Mouse (Mus musculus): ENCODE measurements around the gene Atg9a. TPM values are rescaled to one million over a fixed set of nuclear protein-coding genes. Genes with fewer than 3 reads are reported as not detected.

The Atg9a gene
- polyA plus RNA-seq, 1 experiment from 2014 or later = 18.8 TPM

GRCm38 (mm10) chr1:75211141-75211708 is 19.2 kb upstream of the Atg9a start:
- Histone ChIP-seq H3K27ac (ENCODE audit: low read depth, low read length) (no peak overlapping the region), H3K4me3 (ENCODE audit: low read depth, low read length) (peak overlapping the region; percentile 99), H3K4me2 (peak overlapping the region; percentile 95), H3K36me3 (ENCODE audit: control insufficient read depth, insufficient read depth, low read length) (peaks cover 4% of the 10 kb centered on the region; the same call in 1 of the 2 replicates), H3K9me3 (ENCODE audit: control insufficient read depth, low read length) (no peaks in the 10 kb centered on the region), H3K4me1 (ENCODE audit: control insufficient read depth, insufficient read depth, low read length) (peaks cover 20% of the 10 kb centered on the region), H3K9ac (ENCODE audit: low read length) (peak overlapping the region; percentile 95), H3K27me3 (ENCODE audit: control insufficient read depth, insufficient read depth, low read length) (peaks cover 2% of the 10 kb centered on the region; the same call in 1 of the 2 replicates)
- ATAC-seq (ENCODE audit: low FRiP score) (peak; percentile 26; the same call in 1 of the 2 replicates), DNase-seq (ENCODE audit: low spot score, missing footprints) (no peak)
- WGBS = 12% methylated on average over 17 of the region's 17 CpGs

- H3K27ac ChIP-seq (ENCODE audit: low read depth, low read length) = no peak within 1 kb of the TSS
Measured at GRCm38 (mm10) chr1:75210136-75211087, 18.4 kb upstream of the Atg9a start, which contains the start of the genes Glb1l and Stk16. Glb1l (minus strand) TSS chr1:75210813. Stk16 (plus strand) TSS chr1:75210838.

GRCm38 (mm10) chr1:75208967-75209678 is 17.1 kb upstream of the Atg9a start:
- 14% methylated on average over 34 of the region's 34 CpGs for WGBS
- no peaks in the 10 kb centered on the region; the same call in 1 of the 2 replicates for H3K36me3 ChIP-seq (ENCODE audit: control insufficient read depth, insufficient read depth, low read length)
- H3K27me3 ChIP-seq (ENCODE audit: control insufficient read depth, insufficient read depth, low read length) = peaks cover 2% of the 10 kb centered on the region; the same call in 1 of the 2 replicates
- peak overlapping the region; percentile 62 for H3K9ac ChIP-seq (ENCODE audit: low read length)
- H3K27ac ChIP-seq (ENCODE audit: low read depth, low read length) = no peak overlapping the region
- peak overlapping the region; percentile 59 for H3K4me2 ChIP-seq
- no peak for ATAC-seq (ENCODE audit: low FRiP score)
- peaks cover 20% of the 10 kb centered on the region for H3K4me1 ChIP-seq (ENCODE audit: control insufficient read depth, insufficient read depth, low read length)
- peak overlapping the region; percentile 30 for H3K4me3 ChIP-seq (ENCODE audit: low read depth, low read length)
- DNase-seq (ENCODE audit: low spot score, missing footprints) = no peak
- no peaks in the 10 kb centered on the region for H3K9me3 ChIP-seq (ENCODE audit: control insufficient read depth, low read length)

More at GRCm38 (mm10) chr1:75210136-75211087, 18.4 kb upstream of the Atg9a start, which contains the start of the genes Glb1l and Stk16:
- peak within 1 kb of the TSS; percentile 95 for H3K4me2 ChIP-seq
- peak within 1 kb of the TSS; percentile 99 for H3K4me3 ChIP-seq (ENCODE audit: low read depth, low read length)
- DNase-seq (ENCODE audit: low spot score, missing footprints) (peak; percentile 99), ATAC-seq (ENCODE audit: low FRiP score) (peak; percentile 98)
- WGBS = 6% methylated on average over 42 of the region's 42 CpGs
- peaks cover 2% of the 10 kb centered on the region; the same call in 1 of the 2 replicates for H3K27me3 ChIP-seq (ENCODE audit: control insufficient read depth, insufficient read depth, low read length)
- peak within 1 kb of the TSS; percentile 95 for H3K9ac ChIP-seq (ENCODE audit: low read length)
- peaks cover 20% of the 10 kb centered on the region for H3K4me1 ChIP-seq (ENCODE audit: control insufficient read depth, insufficient read depth, low read length)
- peaks cover 4% of the 10 kb centered on the region; the same call in 1 of the 2 replicates for H3K36me3 ChIP-seq (ENCODE audit: control insufficient read depth, insufficient read depth, low read length)
- H3K9me3 ChIP-seq (ENCODE audit: control insufficient read depth, low read length) = no peaks in the 10 kb centered on the region

- Histone ChIP-seq H3K27ac (ENCODE audit: low read depth, low read length) (no peak overlapping the region), H3K27me3 (ENCODE audit: control insufficient read depth, insufficient read depth, low read length) (no peaks in the 10 kb centered on the region), H3K36me3 (ENCODE audit: control insufficient read depth, insufficient read depth, low read length) (peaks cover 13% of the 10 kb centered on the region), H3K4me2 (no peak overlapping the region), H3K4me1 (ENCODE audit: control insufficient read depth, insufficient read depth, low read length) (no peaks in the 10 kb centered on the region), H3K9ac (ENCODE audit: low read length) (no peak overlapping the region), H3K9me3 (ENCODE audit: control insufficient read depth, low read length) (no peaks in the 10 kb centered on the region), H3K4me3 (ENCODE audit: low read depth, low read length) (no peak overlapping the region)
- ATAC-seq (ENCODE audit: low FRiP score) (no peak), DNase-seq (ENCODE audit: low spot score, missing footprints) (no peak)
- 94% methylated on average over 1 of the region's 1 CpGs for WGBS
Measured at GRCm38 (mm10) chr1:75201236-75201635, 9.2 kb upstream of the Atg9a start.

- peaks cover 15% of the 10 kb centered on the region; the same call in 1 of the 2 replicates for H3K4me1 ChIP-seq (ENCODE audit: control insufficient read depth, insufficient read depth, low read length)
- no peaks in the 10 kb centered on the region for H3K27me3 ChIP-seq (ENCODE audit: control insufficient read depth, insufficient read depth, low read length)
- peak overlapping the region; percentile 44; the same call in 1 of the 2 replicates for H3K27ac ChIP-seq (ENCODE audit: low read depth, low read length)
- no peak for ATAC-seq (ENCODE audit: low FRiP score)
- peak overlapping the region; percentile 99 for H3K4me2 ChIP-seq
- peak overlapping the region; percentile 61 for H3K4me3 ChIP-seq (ENCODE audit: low read depth, low read length)
- DNase-seq (ENCODE audit: low spot score, missing footprints) = peak; percentile 85
- peak overlapping the region; percentile 86 for H3K9ac ChIP-seq (ENCODE audit: low read length)
- under 1% methylated on average over 19 of the region's 19 CpGs for WGBS
- H3K36me3 ChIP-seq (ENCODE audit: control insufficient read depth, insufficient read depth, low read length) = peaks cover 8% of the 10 kb centered on the region
- H3K9me3 ChIP-seq (ENCODE audit: control insufficient read depth, low read length) = no peaks in the 10 kb centered on the region
Measured at GRCm38 (mm10) chr1:75192452-75192851, 456 bp upstream of the Atg9a start.

- peaks cover 15% of the 10 kb centered on the region; the same call in 1 of the 2 replicates for H3K4me1 ChIP-seq (ENCODE audit: control insufficient read depth, insufficient read depth, low read length)
- peak overlapping the region; percentile 80 for H3K4me2 ChIP-seq
- peak overlapping the region; percentile 75 for H3K27ac ChIP-seq (ENCODE audit: low read depth, low read length)
- ATAC-seq (ENCODE audit: low FRiP score) (no peak), DNase-seq (ENCODE audit: low spot score, missing footprints) (no peak)
- H3K27me3 ChIP-seq (ENCODE audit: control insufficient read depth, insufficient read depth, low read length) = no peaks in the 10 kb centered on the region
- peaks cover 1% of the 10 kb centered on the region for H3K36me3 ChIP-seq (ENCODE audit: control insufficient read depth, insufficient read depth, low read length)
- H3K4me3 ChIP-seq (ENCODE audit: low read depth, low read length) = peak overlapping the region; percentile 61
- no peaks in the 10 kb centered on the region for H3K9me3 ChIP-seq (ENCODE audit: control insufficient read depth, low read length)
- H3K9ac ChIP-seq (ENCODE audit: low read length) = peak overlapping the region; percentile 86
- WGBS = 48% methylated on average over 5 of the region's 5 CpGs
Measured at GRCm38 (mm10) chr1:75191258-75191621, 756 bp downstream of the Atg9a start.

- Histone ChIP-seq H3K9ac (ENCODE audit: low read length) (no peak overlapping the region; the same call in 1 of the 2 replicates), H3K27ac (ENCODE audit: low read depth, low read length) (no peak overlapping the region), H3K9me3 (ENCODE audit: control insufficient read depth, low read length) (no peaks in the 10 kb centered on the region), H3K36me3 (ENCODE audit: control insufficient read depth, insufficient read depth, low read length) (no peaks in the 10 kb centered on the region; the same call in none of the 2 replicates), H3K4me2 (peak overlapping the region; percentile 80), H3K27me3 (ENCODE audit: control insufficient read depth, insufficient read depth, low read length) (no peaks in the 10 kb centered on the region), H3K4me1 (ENCODE audit: control insufficient read depth, insufficient read depth, low read length) (peaks cover 15% of the 10 kb centered on the region; the same call in 1 of the 2 replicates), H3K4me3 (ENCODE audit: low read depth, low read length) (no peak overlapping the region)
- 66% methylated on average over 2 of the region's 2 CpGs for WGBS
- ATAC-seq (ENCODE audit: low FRiP score) (no peak), DNase-seq (ENCODE audit: low spot score, missing footprints) (no peak)
Measured at GRCm38 (mm10) chr1:75190577-75190976, 1.4 kb downstream of the Atg9a start.

GRCm38 (mm10) chr1:75187914-75188483 is 4.0 kb downstream of the Atg9a start:
- no peak for DNase-seq (ENCODE audit: low spot score, missing footprints)
- no peak for ATAC-seq (ENCODE audit: low FRiP score)
- H3K27ac ChIP-seq (ENCODE audit: low read depth, low read length) = no peak overlapping the region
- H3K9ac ChIP-seq (ENCODE audit: low read length) = no peak overlapping the region
- peaks cover 12% of the 10 kb centered on the region; the same call in 1 of the 2 replicates for H3K4me1 ChIP-seq (ENCODE audit: control insufficient read depth, insufficient read depth, low read length)
- 93% methylated on average over 2 of the region's 2 CpGs for WGBS
- H3K36me3 ChIP-seq (ENCODE audit: control insufficient read depth, insufficient read depth, low read length) = peaks cover 4% of the 10 kb centered on the region
- no peak overlapping the region for H3K4me2 ChIP-seq
- no peak overlapping the region for H3K4me3 ChIP-seq (ENCODE audit: low read depth, low read length)
- no peaks in the 10 kb centered on the region for H3K27me3 ChIP-seq (ENCODE audit: control insufficient read depth, insufficient read depth, low read length)
- no peaks in the 10 kb centered on the region for H3K9me3 ChIP-seq (ENCODE audit: control insufficient read depth, low read length)
